Mouse (Mus musculus) lung, embryonic 14.5 days (tissue): ENCODE measurements around the gene Ncam1. TPM values are rescaled to one million over a fixed set of nuclear protein-coding genes. Genes with fewer than 3 reads are reported as not detected.

ENCODE experiments used
- ATAC-seq: fragments of 200-750 bp; cut with Nextera tagmentation; 2 replicates; pipeline ENCODE4 v1.8.0; 2017; ENCODE audit warnings: mild to moderate bottlenecking, moderate TSS enrichment, moderate library complexity; ENCODE audit not compliant: insufficient read depth
- DNase-seq: peaks from one replicate; pipeline ENCODE4 v3.0.0-alpha.2; 2015
- H3K27ac ChIP-seq: fragments of 300-500 bp; sonication (generic); 2 replicates; pipeline ENCODE4 v1.5.1; 2014; ENCODE audit warnings: low read depth, mild to moderate bottlenecking, moderate library complexity
- H3K27me3 ChIP-seq: fragments of 300-500 bp; sonication (generic); 2 replicates; pipeline ENCODE4 v1.6.1; 2014; ENCODE audit warnings: low read length, control low read depth; ENCODE audit not compliant: insufficient read depth
- H3K36me3 ChIP-seq: fragments of 300-500 bp; sonication (generic); 2 replicates; pipeline ENCODE4 v1.6.1; 2014; ENCODE audit warnings: control low read depth; ENCODE audit not compliant: insufficient read depth
- H3K4me1 ChIP-seq: fragments of 300-500 bp; sonication (generic); 2 replicates; pipeline ENCODE4 v1.6.1; 2014; ENCODE audit warnings: antibody characterized with exemption, control low read depth; ENCODE audit not compliant: insufficient read depth
- H3K4me2 ChIP-seq: fragments of 300-500 bp; sonication (generic); 2 replicates; pipeline ENCODE4 v1.6.1; 2014; ENCODE audit warnings: mild to moderate bottlenecking
- H3K4me3 ChIP-seq: fragments of 300-500 bp; sonication (generic); 2 replicates; pipeline ENCODE4 v1.5.1; 2014; ENCODE audit warnings: low read depth, low read length
- H3K9ac ChIP-seq: fragments of 300-500 bp; sonication (generic); 2 replicates; pipeline ENCODE4 v1.6.1; 2014
- H3K9me3 ChIP-seq: fragments of 300-500 bp; sonication (generic); 2 replicates; pipeline ENCODE4 v1.6.1; 2016; ENCODE audit warnings: low read depth, low read length, control low read depth
- CTCF ChIP-seq: IDR thresholded peaks from 2 replicates; pipeline ENCODE4 v1.5.1; 2016; ENCODE audit warnings: antibody characterized with exemption, low read depth
- WGBS: fragments of 180-500 bp; shearing (Covaris S2); extraction: QIAGEN DNeasy Blood & Tissue Kit; methylation state at CpG from one replicate; pipeline ENCODE4 v1.1.7; 2014; 5-methylcytosine and 5-hydroxymethylcytosine counted together
- polyA plus RNA-seq: library from polyadenylated mRNA; unstranded; fragments of >200 nt; fragmentation: Nextera tagmentation; extraction: Ambion mirVana; gene quantifications from 2 replicates; pipeline ENCODE4 v1.2.1, GENCODE M21; 2014

Gene Ncam1
- polyA plus RNA-seq, 1 experiment from 2014 or later = 19.6 TPM

GRCm38 (mm10) chr9:49637955-49638354 is 160.8 kb downstream of the Ncam1 start:
- no peak overlapping the region for H3K9ac ChIP-seq
- ATAC-seq (no peak), DNase-seq (no peak)
- no peak for TF ChIP-seq CTCF
- no peak overlapping the region for H3K4me2 ChIP-seq
- H3K4me1 ChIP-seq = no peaks in the 10 kb centered on the region
- no peaks in the 10 kb centered on the region for H3K36me3 ChIP-seq
- no peak overlapping the region for H3K27ac ChIP-seq
- H3K27me3 ChIP-seq = no peaks in the 10 kb centered on the region
- no peaks in the 10 kb centered on the region for H3K9me3 ChIP-seq
- H3K4me3 ChIP-seq = no peak overlapping the region

GRCm38 (mm10) chr9:49635668-49636326 is 162.9 kb downstream of the Ncam1 start:
- DNase-seq = no peak
- Histone ChIP-seq H3K4me2 (no peak overlapping the region), H3K27ac (no peak overlapping the region), H3K9me3 (no peaks in the 10 kb centered on the region), H3K9ac (no peak overlapping the region), H3K27me3 (no peaks in the 10 kb centered on the region), H3K4me3 (no peak overlapping the region), H3K4me1 (no peaks in the 10 kb centered on the region), H3K36me3 (no peaks in the 10 kb centered on the region)
- WGBS = 52% methylated on average over 11 of the region's 11 CpGs
- no peak for TF ChIP-seq CTCF
- ATAC-seq = no peak

- TF ChIP-seq CTCF = no peak
- H3K9ac ChIP-seq = no peak overlapping the region
These were observed 166.1 kb downstream of the Ncam1 start for GRCm38 (mm10) chr9:49632591-49632990.

GRCm38 (mm10) chr9:49630336-49630735 is 168.4 kb downstream of the Ncam1 start:
- no peak for TF ChIP-seq CTCF
- no peak for ATAC-seq
- 67% methylated on average over 2 of the region's 2 CpGs for WGBS
- no peaks in the 10 kb centered on the region for H3K4me1 ChIP-seq
- no peak overlapping the region for H3K9ac ChIP-seq
- no peak overlapping the region for H3K27ac ChIP-seq
- H3K27me3 ChIP-seq = no peaks in the 10 kb centered on the region
- no peak for DNase-seq
- no peak overlapping the region for H3K4me3 ChIP-seq
- no peak overlapping the region for H3K4me2 ChIP-seq
- no peaks in the 10 kb centered on the region for H3K9me3 ChIP-seq
- H3K36me3 ChIP-seq = no peaks in the 10 kb centered on the region

More at GRCm38 (mm10) chr9:49632591-49632990, 166.1 kb downstream of the Ncam1 start:
- Histone ChIP-seq H3K4me2 (no peak overlapping the region), H3K4me3 (no peak overlapping the region), H3K9me3 (no peaks in the 10 kb centered on the region), H3K27me3 (no peaks in the 10 kb centered on the region), H3K36me3 (no peaks in the 10 kb centered on the region), H3K27ac (no peak overlapping the region), H3K4me1 (no peaks in the 10 kb centered on the region)
- no peak for DNase-seq
- WGBS = 75% methylated on average over 2 of the region's 2 CpGs
- ATAC-seq = no peak

- no peak for DNase-seq
- H3K27me3 ChIP-seq = no peaks in the 10 kb centered on the region
- no peaks in the 10 kb centered on the region for H3K9me3 ChIP-seq
- ATAC-seq = no peak
- H3K4me1 ChIP-seq = no peaks in the 10 kb centered on the region
- no peak overlapping the region for H3K9ac ChIP-seq
- H3K36me3 ChIP-seq = no peaks in the 10 kb centered on the region
- WGBS = 86% methylated on average over 6 of the region's 6 CpGs
- no peak for TF ChIP-seq CTCF
- no peak overlapping the region for H3K27ac ChIP-seq
- no peak overlapping the region for H3K4me3 ChIP-seq
- no peak overlapping the region for H3K4me2 ChIP-seq
These were observed 173.8 kb downstream of the Ncam1 start for GRCm38 (mm10) chr9:49624910-49625309.

GRCm38 (mm10) chr9:49623934-49624505 is 174.7 kb downstream of the Ncam1 start:
- WGBS = 58% methylated on average over 3 of the region's 3 CpGs
- ATAC-seq (no peak), DNase-seq (no peak)
- Histone ChIP-seq H3K36me3 (no peaks in the 10 kb centered on the region), H3K9ac (no peak overlapping the region), H3K9me3 (no peaks in the 10 kb centered on the region), H3K4me2 (no peak overlapping the region), H3K4me3 (no peak overlapping the region), H3K27me3 (no peaks in the 10 kb centered on the region), H3K4me1 (no peaks in the 10 kb centered on the region), H3K27ac (no peak overlapping the region)
- no peak for TF ChIP-seq CTCF

GRCm38 (mm10) chr9:49622928-49623676 is 175.6 kb downstream of the Ncam1 start:
- DNase-seq (no peak), ATAC-seq (no peak)
- 72% methylated on average over 9 of the region's 9 CpGs for WGBS
- Histone ChIP-seq H3K9me3 (no peaks in the 10 kb centered on the region), H3K27me3 (no peaks in the 10 kb centered on the region), H3K4me2 (no peak overlapping the region), H3K36me3 (no peaks in the 10 kb centered on the region), H3K4me3 (no peak overlapping the region), H3K9ac (no peak overlapping the region), H3K4me1 (no peaks in the 10 kb centered on the region), H3K27ac (no peak overlapping the region)
- no peak for TF ChIP-seq CTCF
